18 mouse cellular contexts compared by ENCODE assay signal in the genomic region with DNA sequence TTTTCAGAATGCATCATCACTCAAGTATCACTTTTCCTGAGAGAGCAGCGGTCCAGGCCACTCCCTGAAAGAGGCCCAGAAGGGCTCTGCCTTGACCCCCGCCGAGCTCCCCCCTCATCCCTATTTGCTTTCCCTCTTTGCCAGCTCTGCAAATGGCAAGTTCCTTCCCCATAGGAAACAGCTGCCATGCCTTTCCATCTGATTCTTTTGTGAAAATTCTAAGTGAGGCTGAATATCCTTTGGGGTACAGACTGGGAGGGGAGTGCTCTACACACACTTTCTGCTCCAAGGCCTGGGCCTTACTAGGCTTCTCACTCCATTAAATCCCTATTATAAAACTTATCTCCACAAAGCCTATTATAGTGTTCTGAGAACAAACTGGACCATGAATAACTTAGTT. TPM values are rescaled to one million over a fixed set of nuclear protein-coding genes. Genes with fewer than 3 reads are reported as not detected.
DNase-seq lines count a peak whose midpoint lies in the region; ATAC-seq and TF ChIP-seq lines count a peak whose summit lies in the region.
"Had no signal": no experiment of that assay in that cellular context is flagged by ENCODE, and none has a peak within 500 bp of the region (broad histone marks: within the 10 kb centered on the region; RNA-seq: fewer than 3 reads in every experiment).

No protein-coding gene starts in this region.

- DNase-seq in brain, embryonic 14.5 days (ENCODE audit: low read depth): peak; percentile 81
- peak; percentile 69 for DNase-seq in embryo, embryonic 10.5 days (ENCODE audit: low spot score)
- peak; percentile 62 for DNase-seq in forebrain, embryonic 14.5 days (ENCODE audit: low spot score)
- no peak for DNase-seq in adrenal gland, adult (ENCODE audit: inconsistent age in 2 of 2, low spot score in 1 of 2)
- DNase-seq in urinary bladder, postnatal 36 days (ENCODE audit: low spot score in 2 of 2): no peak
- DNase-seq: adrenal gland, adult 2 months; cerebellum, adult 8-10 months; gastrocnemius, adult 2 months; heart, postnatal 10 days; layer of hippocampus, adult 9-11 months had no signal

- TF ChIP-seq CTCF in brain, embryonic 14.5 days (IDR thresholded peaks at IDR 0.05; ENCODE audit: borderline replicate concordance, extremely low read depth, insufficient read depth, insufficient read length): no peak

- H3K36me3 ChIP-seq in forebrain, embryonic 14.5 days (ENCODE audit: control insufficient read depth, insufficient read depth, low read length): peaks cover 17% of the 10 kb centered on the region
- H3K36me3 ChIP-seq in hindbrain, embryonic 16.5 days (ENCODE audit: control insufficient read depth, insufficient read depth, low read length): no peaks in the 10 kb centered on the region
- no peaks in the 10 kb centered on the region for H3K36me3 ChIP-seq in kidney, embryonic 14.5 days (ENCODE audit: control insufficient read depth, insufficient read depth, low read length)
- H3K36me3 ChIP-seq: G1E; lung, embryonic 15.5 days had no signal

- H3K27ac ChIP-seq in forebrain, embryonic 14.5 days (ENCODE audit: low read depth, low read length): no peak overlapping the region; the same call in 1 of the 2 replicates
- H3K27ac ChIP-seq in hindbrain, embryonic 16.5 days (ENCODE audit: low read depth, low read length): no peak overlapping the region
- no peak overlapping the region for H3K27ac ChIP-seq in kidney, embryonic 14.5 days (ENCODE audit: low read depth, low read length)
- H3K27ac ChIP-seq: gastrocnemius, adult 2 months; lung, embryonic 15.5 days had no signal

- no peak overlapping the region for H3K9ac ChIP-seq in forebrain, embryonic 14.5 days (ENCODE audit: low read length)
- no peak overlapping the region for H3K9ac ChIP-seq in hindbrain, embryonic 16.5 days (ENCODE audit: low read depth, low read length)
- H3K9ac ChIP-seq in kidney, embryonic 14.5 days (ENCODE audit: low read depth, low read length): no peak overlapping the region
- H3K9ac ChIP-seq: lung, embryonic 15.5 days had no signal

- WGBS in forebrain, embryonic 14.5 days: 20% methylated on average over 3 of the region's 3 CpGs
- WGBS in hindbrain, embryonic 16.5 days: 8% methylated on average over 3 of the region's 3 CpGs
- 58% methylated on average over 3 of the region's 3 CpGs for WGBS in kidney, embryonic 14.5 days

- TF ChIP-seq POLR2A in brain, embryonic 14.5 days (IDR thresholded peaks at IDR 0.05; ENCODE audit: borderline replicate concordance, extremely low read depth, insufficient read depth, insufficient read length, poor library complexity, severe bottlenecking): no peak

- H3K4me1 ChIP-seq in forebrain, embryonic 14.5 days (ENCODE audit: control insufficient read depth, insufficient read depth, low read length): peaks cover 7% of the 10 kb centered on the region; the same call in 1 of the 2 replicates
- no peaks in the 10 kb centered on the region for H3K4me1 ChIP-seq in hindbrain, embryonic 16.5 days (ENCODE audit: control insufficient read depth, insufficient read depth, low read depth, low read length)
- H3K4me1 ChIP-seq in kidney, embryonic 14.5 days (ENCODE audit: control insufficient read depth, insufficient read depth, low read length): no peaks in the 10 kb centered on the region
- H3K4me1 ChIP-seq: lung, embryonic 15.5 days had no signal

- H3K9me3 ChIP-seq in forebrain, embryonic 14.5 days (replicated peaks; ENCODE audit: control insufficient read depth, low read length): no peaks in the 10 kb centered on the region
- no peaks in the 10 kb centered on the region for H3K9me3 ChIP-seq in hindbrain, embryonic 16.5 days (ENCODE audit: control insufficient read depth, low read length)
- H3K9me3 ChIP-seq in kidney, embryonic 14.5 days (ENCODE audit: control insufficient read depth, low read length): no peaks in the 10 kb centered on the region
- H3K9me3 ChIP-seq: lung, embryonic 15.5 days had no signal

- H3K4me2 ChIP-seq in forebrain, embryonic 14.5 days (ENCODE audit: low read length): no peak overlapping the region
- H3K4me2 ChIP-seq in hindbrain, embryonic 16.5 days (ENCODE audit: low read length): no peak overlapping the region
- no peak overlapping the region for H3K4me2 ChIP-seq in kidney, embryonic 14.5 days (replicated peaks; ENCODE audit: low read depth, low read length)
- H3K4me2 ChIP-seq: lung, embryonic 15.5 days had no signal

- ATAC-seq in forebrain, embryonic 14.5 days: peak; percentile 67
- peak; percentile 64; the same call in 1 of the 2 replicates for ATAC-seq in hindbrain, embryonic 16.5 days
- ATAC-seq in kidney, embryonic 14.5 days (ENCODE audit: low FRiP score, low TSS enrichment): no peak

- no peaks in the 10 kb centered on the region for H3K27me3 ChIP-seq in forebrain, embryonic 14.5 days (replicated peaks; ENCODE audit: control insufficient read depth, insufficient read depth, low read length)
- no peaks in the 10 kb centered on the region for H3K27me3 ChIP-seq in hindbrain, embryonic 16.5 days (replicated peaks; ENCODE audit: control insufficient read depth, insufficient read depth, low read length)
- no peaks in the 10 kb centered on the region for H3K27me3 ChIP-seq in kidney, embryonic 14.5 days (ENCODE audit: control insufficient read depth, insufficient read depth, low read length)
- H3K27me3 ChIP-seq: lung, embryonic 15.5 days had no signal

- H3K4me3 ChIP-seq in forebrain, embryonic 14.5 days (ENCODE audit: low read depth, low read length): no peak overlapping the region
- no peak overlapping the region for H3K4me3 ChIP-seq in hindbrain, embryonic 16.5 days (ENCODE audit: low read length)
- no peak overlapping the region for H3K4me3 ChIP-seq in kidney, embryonic 14.5 days (ENCODE audit: low read length)
- H3K4me3 ChIP-seq: erythroblast, embryonic 14.5 days; gastrocnemius, adult 2 months; lung, embryonic 15.5 days had no signal

RNA-seq across cellular contexts. Expression of gene Sox2, which starts 29.7 kb away (rescaled TPM):
- polyA plus RNA-seq in brain, embryonic 14.5 days (2012; rRNA removed): 101 and 119 TPM in 2 replicates
- 26.6 and 32.0 TPM in 2 replicates for polyA plus RNA-seq in forebrain, embryonic 14.5 days (2014; fragmentation: Nextera tagmentation; extraction: Ambion mirVana)
- polyA plus RNA-seq in hindbrain, embryonic 16.5 days (2015; fragmentation: Nextera tagmentation; extraction: Ambion mirVana): 8.2 and 8.6 TPM in 2 replicates
- polyA plus RNA-seq in kidney, embryonic 14.5 days (2014; fragmentation: Nextera tagmentation; extraction: Ambion mirVana): not detected in 2 replicates
- polyA plus RNA-seq: erythroblast, embryonic 14.5 days; G1E; kidney, embryonic 16.5 days; liver, adult 2 months; small intestine, adult 2 months had no signal

Comparison
In these comparisons a context has a peak if more than half of its experiments do, and no peak if none do; other contexts are left out.
1. DNase-seq: peak in brain, embryonic 14.5 days (single experiment), embryo, embryonic 10.5 days (single experiment) and forebrain, embryonic 14.5 days (single experiment); none in adrenal gland, adult (0 of 2) and urinary bladder, postnatal 36 days (0 of 2).